Mouse (Mus musculus): ENCODE measurements around the gene Whrn. TPM values are rescaled to one million over a fixed set of nuclear protein-coding genes. Genes with fewer than 3 reads are reported as not detected.
A peak's percentile ranks its signal among the peaks of the same experiment; 100 is the strongest.

Whrn gene
- polyA plus RNA-seq, 1 experiment from 2014 or later = 2.9 TPM

- no peaks in the 10 kb centered on the region for H3K27me3 ChIP-seq (ENCODE audit: control insufficient read depth, insufficient read depth, low read length)
- H3K4me2 ChIP-seq (ENCODE audit: low read depth, low read length) = peak overlapping the region; percentile 57
- peaks cover 39% of the 10 kb centered on the region for H3K4me1 ChIP-seq (ENCODE audit: control insufficient read depth, insufficient read depth, low read length)
- peak overlapping the region; percentile 44 for H3K4me3 ChIP-seq (replicated peaks; ENCODE audit: low read length)
- no peaks in the 10 kb centered on the region for H3K36me3 ChIP-seq (ENCODE audit: control insufficient read depth, insufficient read depth, low read length)
- peak; percentile 5; the same call in 1 of the 2 replicates for ATAC-seq (ENCODE audit: insufficient read depth, low FRiP score)
- WGBS = 24% methylated on average over 6 of the region's 6 CpGs
- H3K9ac ChIP-seq (ENCODE audit: low read length) = peak overlapping the region; percentile 58
- H3K9me3 ChIP-seq (replicated peaks; ENCODE audit: control insufficient read depth, low read length) = no peaks in the 10 kb centered on the region
- H3K27ac ChIP-seq (ENCODE audit: low read length) = peak overlapping the region; percentile 87
These were observed 93.2 kb downstream of the Whrn start for GRCm38 (mm10) chr4:63402558-63402957.

DNA sequence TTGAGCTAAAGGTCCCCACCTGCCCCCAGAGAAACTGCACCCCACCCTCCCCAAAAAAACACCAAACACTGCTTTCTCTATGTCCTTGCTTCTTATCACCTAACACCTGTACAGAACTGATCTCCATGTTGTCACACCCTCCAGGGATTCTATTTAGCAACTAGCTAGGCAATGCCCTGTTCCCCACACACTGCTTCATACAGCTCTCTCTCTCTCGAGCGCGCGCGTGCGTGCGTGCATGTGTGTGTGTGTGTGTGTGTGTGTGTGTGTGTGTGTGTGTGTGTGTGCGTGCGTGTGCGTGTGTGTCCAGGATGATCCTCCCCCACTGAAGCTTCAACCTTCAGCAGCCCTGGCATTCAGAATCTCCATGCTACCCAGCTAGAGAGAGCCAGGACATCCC lies 93.7 kb downstream of the Whrn start:
- Histone ChIP-seq H3K9ac (ENCODE audit: low read length) (peak overlapping the region; percentile 58), H3K9me3 (replicated peaks; ENCODE audit: control insufficient read depth, low read length) (no peaks in the 10 kb centered on the region), H3K27me3 (ENCODE audit: control insufficient read depth, insufficient read depth, low read length) (no peaks in the 10 kb centered on the region), H3K27ac (ENCODE audit: low read length) (peak overlapping the region; percentile 87), H3K4me3 (replicated peaks; ENCODE audit: low read length) (peak overlapping the region; percentile 44), H3K4me1 (ENCODE audit: control insufficient read depth, insufficient read depth, low read length) (peaks cover 39% of the 10 kb centered on the region), H3K4me2 (ENCODE audit: low read depth, low read length) (peak overlapping the region; percentile 57), H3K36me3 (ENCODE audit: control insufficient read depth, insufficient read depth, low read length) (no peaks in the 10 kb centered on the region)
- no peak for ATAC-seq (ENCODE audit: insufficient read depth, low FRiP score)
- 77% methylated on average over 10 of the region's 10 CpGs for WGBS

DNA sequence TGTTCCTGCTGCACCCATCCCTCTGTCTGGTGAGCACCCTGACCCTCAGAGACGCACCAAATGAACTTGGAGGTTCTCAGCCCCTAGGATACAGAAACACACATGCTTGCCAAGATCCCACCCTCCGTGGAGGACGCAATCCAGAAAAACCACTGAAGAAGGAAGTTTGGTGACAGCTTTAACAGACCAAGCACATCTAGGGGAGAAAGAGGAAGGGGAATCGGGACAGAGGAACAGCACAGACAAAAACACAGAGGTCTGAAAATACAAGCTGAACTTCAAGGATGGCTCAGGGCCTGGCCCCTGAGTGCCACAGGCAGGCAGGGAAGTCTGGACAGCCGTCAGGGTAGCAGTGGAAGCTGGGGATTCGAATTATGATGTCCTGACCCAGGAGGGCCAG lies 94.2 kb downstream of the Whrn start:
- H3K9ac ChIP-seq (ENCODE audit: low read length) = peak overlapping the region; percentile 58; the same call in 1 of the 2 replicates
- no peaks in the 10 kb centered on the region for H3K9me3 ChIP-seq (replicated peaks; ENCODE audit: control insufficient read depth, low read length)
- peak overlapping the region; percentile 87 for H3K27ac ChIP-seq (ENCODE audit: low read length)
- ATAC-seq (ENCODE audit: insufficient read depth, low FRiP score) = no peak
- 45% methylated on average over 6 of the region's 6 CpGs for WGBS
- no peaks in the 10 kb centered on the region for H3K27me3 ChIP-seq (ENCODE audit: control insufficient read depth, insufficient read depth, low read length)
- peaks cover 39% of the 10 kb centered on the region for H3K4me1 ChIP-seq (ENCODE audit: control insufficient read depth, insufficient read depth, low read length)
- no peaks in the 10 kb centered on the region for H3K36me3 ChIP-seq (ENCODE audit: control insufficient read depth, insufficient read depth, low read length)
- H3K4me2 ChIP-seq (ENCODE audit: low read depth, low read length) = peak overlapping the region; percentile 57
- peak overlapping the region; percentile 44; the same call in 1 of the 2 replicates for H3K4me3 ChIP-seq (replicated peaks; ENCODE audit: low read length)

DNA sequence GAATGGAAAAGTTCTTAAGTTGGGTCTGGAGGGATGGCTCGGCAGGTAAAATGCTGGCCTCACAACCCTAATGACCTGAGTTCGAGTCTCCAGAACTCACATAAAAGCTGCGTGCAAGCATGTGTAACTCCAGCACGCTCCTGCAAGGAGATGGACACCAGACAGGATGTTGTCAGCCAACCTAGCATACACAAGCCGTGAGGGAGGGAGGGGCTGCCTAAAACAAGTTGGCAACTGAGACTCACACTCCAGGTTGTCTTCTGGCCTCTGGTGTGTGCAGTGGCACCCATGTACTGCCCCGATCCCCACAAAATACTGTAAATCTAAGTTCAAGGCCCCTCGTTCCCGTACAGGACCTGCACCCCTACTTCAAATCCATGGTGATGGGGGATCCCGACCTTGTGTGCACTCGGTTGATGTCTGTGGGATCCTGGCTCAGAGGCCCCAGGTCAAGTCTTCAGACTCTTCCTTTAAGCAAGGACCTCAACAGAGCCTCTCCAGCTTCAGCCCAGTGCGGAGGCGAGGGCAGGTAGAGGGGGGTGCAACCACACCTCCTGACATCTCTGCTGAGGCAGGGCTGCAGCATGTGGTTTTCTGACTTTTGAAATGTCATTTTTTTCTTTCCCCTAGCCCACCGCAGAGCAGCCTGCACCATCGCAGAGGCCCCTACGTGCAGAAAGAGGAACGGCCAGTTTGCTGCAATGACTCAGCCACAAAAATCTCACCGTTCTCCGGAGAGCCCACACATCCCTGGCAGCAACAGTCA lies 95.1 kb downstream of the Whrn start:
- Histone ChIP-seq H3K27ac (ENCODE audit: low read length) (no peak overlapping the region), H3K4me1 (ENCODE audit: control insufficient read depth, insufficient read depth, low read length) (peaks cover 39% of the 10 kb centered on the region), H3K4me3 (replicated peaks; ENCODE audit: low read length) (no peak overlapping the region), H3K27me3 (ENCODE audit: control insufficient read depth, insufficient read depth, low read length) (no peaks in the 10 kb centered on the region), H3K4me2 (ENCODE audit: low read depth, low read length) (0 out of 2 replicates have a peak overlapping the region, but pooled peaks have one; percentile 10), H3K36me3 (ENCODE audit: control insufficient read depth, insufficient read depth, low read length) (no peaks in the 10 kb centered on the region), H3K9ac (ENCODE audit: low read length) (no peak overlapping the region; the same call in 1 of the 2 replicates), H3K9me3 (replicated peaks; ENCODE audit: control insufficient read depth, low read length) (no peaks in the 10 kb centered on the region)
- ATAC-seq (ENCODE audit: insufficient read depth, low FRiP score) = no peak
- 73% methylated on average over 18 of the region's 18 CpGs for WGBS

DNA sequence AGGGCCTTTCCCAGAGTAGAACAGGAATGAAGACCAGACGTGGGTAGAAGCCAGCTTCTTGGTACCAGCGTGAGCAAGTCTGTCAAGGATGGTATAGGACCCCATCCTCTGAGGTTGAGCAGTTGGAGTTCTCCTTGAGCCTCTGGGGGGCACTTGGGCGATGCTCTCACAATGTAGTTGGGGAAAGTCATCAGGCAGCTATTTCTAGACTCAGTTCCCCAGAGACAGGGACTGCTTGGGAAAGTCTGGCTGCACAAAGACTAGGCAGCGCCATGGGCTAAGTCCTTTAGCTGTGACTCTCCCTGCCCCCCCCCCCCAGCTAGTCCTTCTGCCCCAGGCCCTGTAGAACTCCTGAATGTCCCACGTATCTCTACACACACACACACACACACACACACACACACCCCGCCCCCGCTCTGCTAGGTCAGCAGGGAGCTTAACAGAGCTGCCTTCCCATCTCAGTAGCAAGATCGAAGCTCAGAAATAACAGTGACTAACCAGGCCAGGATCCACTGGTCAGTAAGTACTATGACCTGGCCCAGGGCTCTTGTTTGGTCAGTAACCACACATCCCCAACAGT lies 96.0 kb downstream of the Whrn start:
- Histone ChIP-seq H3K4me3 (replicated peaks; ENCODE audit: low read length) (no peak overlapping the region; the same call in 1 of the 2 replicates), H3K27me3 (ENCODE audit: control insufficient read depth, insufficient read depth, low read length) (no peaks in the 10 kb centered on the region), H3K27ac (ENCODE audit: low read length) (peak overlapping the region; percentile 62; the same call in 1 of the 2 replicates), H3K36me3 (ENCODE audit: control insufficient read depth, insufficient read depth, low read length) (no peaks in the 10 kb centered on the region), H3K9ac (ENCODE audit: low read length) (peak overlapping the region; percentile 47; the same call in 1 of the 2 replicates), H3K4me2 (ENCODE audit: low read depth, low read length) (0 out of 2 replicates have a peak overlapping the region, but pooled peaks have one; percentile 16), H3K4me1 (ENCODE audit: control insufficient read depth, insufficient read depth, low read length) (peaks cover 38% of the 10 kb centered on the region), H3K9me3 (replicated peaks; ENCODE audit: control insufficient read depth, low read length) (no peaks in the 10 kb centered on the region)
- ATAC-seq (ENCODE audit: insufficient read depth, low FRiP score) = no peak
- WGBS = 69% methylated on average over 8 of the region's 8 CpGs

GRCm38 (mm10) chr4:63398854-63399609 lies 96.8 kb downstream of the Whrn start:
- no peak for ATAC-seq (ENCODE audit: insufficient read depth, low FRiP score)
- H3K27ac ChIP-seq (ENCODE audit: low read length) = peak overlapping the region; percentile 62; the same call in 1 of the 2 replicates

GRCm38 (mm10) chr4:63397981-63398537 lies 97.7 kb downstream of the Whrn start:
- no peak for ATAC-seq (ENCODE audit: insufficient read depth, low FRiP score)
- 77% methylated on average over 10 of the region's 10 CpGs for WGBS

More at GRCm38 (mm10) chr4:63398854-63399609, 96.8 kb downstream of the Whrn start:
- Histone ChIP-seq H3K36me3 (ENCODE audit: control insufficient read depth, insufficient read depth, low read length) (0 out of 2 replicates have a peak, but pooled peaks cover 4% of the 10 kb centered on the region), H3K9me3 (replicated peaks; ENCODE audit: control insufficient read depth, low read length) (no peaks in the 10 kb centered on the region), H3K4me3 (replicated peaks; ENCODE audit: low read length) (no peak overlapping the region; the same call in 1 of the 2 replicates), H3K27me3 (ENCODE audit: control insufficient read depth, insufficient read depth, low read length) (no peaks in the 10 kb centered on the region), H3K9ac (ENCODE audit: low read length) (peak overlapping the region; percentile 47; the same call in 1 of the 2 replicates), H3K4me1 (ENCODE audit: control insufficient read depth, insufficient read depth, low read length) (peaks cover 31% of the 10 kb centered on the region), H3K4me2 (ENCODE audit: low read depth, low read length) (0 out of 2 replicates have a peak overlapping the region, but pooled peaks have one; percentile 16)
- WGBS = 57% methylated on average over 11 of the region's 11 CpGs

DNA sequence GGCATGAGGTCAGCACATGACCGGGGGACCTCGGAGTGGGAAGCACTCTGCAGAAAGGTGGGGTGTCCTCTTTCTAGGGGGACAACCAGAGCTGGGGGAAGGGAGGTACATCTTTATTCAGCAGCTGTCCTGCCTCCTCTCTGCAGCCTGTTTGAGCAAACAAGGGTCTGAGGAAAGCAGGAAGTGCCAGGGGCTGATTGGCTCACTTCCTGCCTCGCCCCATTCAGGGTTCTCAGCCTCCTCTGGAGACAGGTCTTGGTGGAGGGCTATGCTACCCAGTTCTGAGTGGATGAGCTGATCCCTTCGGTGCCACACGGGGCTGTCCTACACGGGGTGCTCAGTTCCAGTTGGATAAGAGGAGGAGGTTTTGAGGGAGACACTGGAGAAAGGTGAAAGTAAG lies 104.5 kb downstream of the Whrn start:
- no peak overlapping the region for H3K27ac ChIP-seq (ENCODE audit: low read length)
- no peak for ATAC-seq (ENCODE audit: insufficient read depth, low FRiP score)
- no peaks in the 10 kb centered on the region for H3K27me3 ChIP-seq (ENCODE audit: control insufficient read depth, insufficient read depth, low read length)
- no peak overlapping the region for H3K4me2 ChIP-seq (ENCODE audit: low read depth, low read length)
- H3K4me1 ChIP-seq (ENCODE audit: control insufficient read depth, insufficient read depth, low read length) = no peaks in the 10 kb centered on the region; the same call in 1 of the 2 replicates
- no peaks in the 10 kb centered on the region for H3K9me3 ChIP-seq (replicated peaks; ENCODE audit: control insufficient read depth, low read length)
- no peak overlapping the region for H3K4me3 ChIP-seq (replicated peaks; ENCODE audit: low read length)
- WGBS = 77% methylated on average over 6 of the region's 6 CpGs
- H3K36me3 ChIP-seq (ENCODE audit: control insufficient read depth, insufficient read depth, low read length) = 0 out of 2 replicates have a peak, but pooled peaks cover 6% of the 10 kb centered on the region
- no peak overlapping the region for H3K9ac ChIP-seq (ENCODE audit: low read length)

More at GRCm38 (mm10) chr4:63397981-63398537, 97.7 kb downstream of the Whrn start:
- 0 out of 2 replicates have a peak, but pooled peaks cover 6% of the 10 kb centered on the region for H3K36me3 ChIP-seq (ENCODE audit: control insufficient read depth, insufficient read depth, low read length)
- no peaks in the 10 kb centered on the region for H3K27me3 ChIP-seq (ENCODE audit: control insufficient read depth, insufficient read depth, low read length)
- H3K4me1 ChIP-seq (ENCODE audit: control insufficient read depth, insufficient read depth, low read length) = peaks cover 23% of the 10 kb centered on the region
- no peak overlapping the region for H3K4me2 ChIP-seq (ENCODE audit: low read depth, low read length)
- H3K27ac ChIP-seq (ENCODE audit: low read length) = no peak overlapping the region
- no peak overlapping the region for H3K4me3 ChIP-seq (replicated peaks; ENCODE audit: low read length)
- no peak overlapping the region for H3K9ac ChIP-seq (ENCODE audit: low read length)
- no peaks in the 10 kb centered on the region for H3K9me3 ChIP-seq (replicated peaks; ENCODE audit: control insufficient read depth, low read length)
